Mouse (Mus musculus) ovary, postnatal 36 days (tissue): ENCODE data around the gene Pop4.

Source experiments
- DNase-seq: peaks from one replicate; pipeline ENCODE4 v3.0.0; 2022; ENCODE audit warnings: low spot score, mixed read lengths

Gene Pop4

GRCm38 (mm10) chr7:38219526-38219925 lies 51.7 kb downstream of the Pop4 start:
- DNase-seq: no peak

- no peak for DNase-seq
These were observed 52.4 kb downstream of the Pop4 start for GRCm38 (mm10) chr7:38218631-38219367.

- DNase-seq: peak; percentile 75
These were observed 53.6 kb downstream of the Pop4 start for GRCm38 (mm10) chr7:38217417-38218171.

DNA sequence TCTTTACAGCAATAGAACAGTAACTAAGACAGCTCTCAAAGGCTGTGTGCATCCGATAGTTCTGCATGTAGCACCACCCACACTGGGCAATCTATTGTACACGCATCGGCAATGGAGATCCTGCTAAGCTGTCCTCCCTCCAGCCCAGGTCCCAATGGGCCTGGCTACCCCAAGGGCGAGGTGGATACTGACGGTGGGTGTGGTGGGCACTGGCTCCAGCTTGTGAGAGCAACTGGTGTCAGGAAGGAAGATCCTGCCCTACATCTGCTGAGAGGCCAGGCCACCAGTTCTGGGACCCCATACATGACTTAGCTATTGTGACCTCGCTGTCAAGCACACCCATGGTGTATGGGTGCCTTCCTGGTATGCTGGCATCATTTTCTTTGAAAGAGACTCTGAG lies 55.5 kb downstream of the Pop4 start:
- DNase-seq: no peak

DNA sequence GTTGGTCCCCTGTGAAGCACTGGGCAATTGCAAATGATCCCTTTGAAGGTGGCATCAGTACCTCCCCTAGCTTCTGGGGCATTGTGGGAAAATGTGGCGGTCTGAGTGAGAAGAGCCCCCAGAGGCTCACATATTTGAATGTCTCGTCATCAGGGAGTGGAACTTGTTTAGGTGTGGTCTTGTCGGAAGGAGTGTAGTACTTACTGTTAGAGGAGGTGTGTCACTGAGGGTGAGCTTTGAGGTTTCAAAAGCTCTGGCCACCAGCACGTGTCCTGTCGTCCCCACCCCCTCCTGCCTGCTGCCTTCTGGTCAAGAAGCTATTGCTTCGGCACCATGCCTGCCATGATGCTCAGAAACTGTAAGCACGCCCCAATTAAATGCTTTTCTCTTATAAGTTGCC lies 55.9 kb downstream of the Pop4 start:
- DNase-seq: no peak

- DNase-seq: no peak
These were observed 56.6 kb downstream of the Pop4 start for GRCm38 (mm10) chr7:38214473-38215214.

- DNase-seq: no peak
These were observed 58.6 kb downstream of the Pop4 start for GRCm38 (mm10) chr7:38212651-38213062.
